Mouse (Mus musculus) intestine, embryonic 15.5 days (tissue): ENCODE data around the gene Mid1. TPM values are rescaled to one million over a fixed set of nuclear protein-coding genes. Genes with fewer than 3 reads are reported as not detected.

Experiments
- polyA plus RNA-seq: library from polyadenylated mRNA; unstranded; fragments of >200 nt; fragmentation: Nextera tagmentation; extraction: Ambion mirVana; gene quantifications from 2 replicates; pipeline ENCODE4 v1.2.1, GENCODE M21; 2015

Gene Mid1
- polyA plus RNA-seq, 1 experiment from 2014 or later = 5.2 TPM

Other genes starting within 250 kb of the Mid1 start
- gene 4933400A11Rik, start 94.4 kb downstream of the Mid1 start, polyA plus RNA-seq = 0.15 and 0.25 TPM in 2 replicates